Mouse (Mus musculus) MEL (cell line): ENCODE results near the gene Mast3. TPM values are rescaled to one million over a fixed set of nuclear protein-coding genes. Genes with fewer than 3 reads are reported as not detected.

Experiments used
- DNase-seq: peaks from one replicate; pipeline ENCODE4 v3.0.0; 2011; ENCODE audit warnings: low read depth, low spot score
- H3K27ac ChIP-seq: 2 replicates; pipeline ENCODE4 v1.5.1; 2012; ENCODE audit warnings: low read depth, mild to moderate bottlenecking, control low read depth, low read length, moderate library complexity; ENCODE audit not compliant: control insufficient read depth
- H3K27me3 ChIP-seq, 2 experiments: fragments of 150-350 bp in 1 of 2; sonication (generic) in 1 of 2; 2 replicates each; pipeline ENCODE4 v1.6.1; 2012; ENCODE audit warnings: low read length in 2 of 2, mild to moderate bottlenecking in 2 of 2, improper control_type of control experiment in 1 of 2, moderate library complexity in 1 of 2; ENCODE audit not compliant: insufficient read depth in 2 of 2, control insufficient read depth in 1 of 2
- H3K36me3 ChIP-seq, 2 experiments: 2 replicates each; pipeline ENCODE4 v1.6.1; 2012 to 2014; ENCODE audit warnings: low read length in 2 of 2, improper control_type of control experiment in 1 of 2, inconsistent platforms in 1 of 2, mild to moderate bottlenecking in 1 of 2; ENCODE audit not compliant: insufficient read depth in 2 of 2, control insufficient read depth in 1 of 2
- H3K4me1 ChIP-seq, 2 experiments: fragments of 150-350 bp in 1 of 2; sonication (generic) in 1 of 2; 2 replicates each; pipeline ENCODE4 v1.6.1; 2012; ENCODE audit warnings: low read length in 2 of 2, improper control_type of control experiment in 1 of 2, mild to moderate bottlenecking in 1 of 2; ENCODE audit not compliant: insufficient read depth in 2 of 2, control insufficient read depth in 1 of 2
- H3K4me3 ChIP-seq, 2 experiments: fragments of 150-350 bp in 1 of 2; sonication (generic) in 1 of 2; 2 replicates each; pipeline ENCODE4 v1.5.1; 2012; ENCODE audit warnings: low read depth in 2 of 2, low read length in 2 of 2, mild to moderate bottlenecking in 2 of 2, moderate library complexity in 2 of 2, control low read depth in 1 of 2, improper control_type of control experiment in 1 of 2; ENCODE audit not compliant: control insufficient read depth in 1 of 2, insufficient read depth in 1 of 2
- H3K79me2 ChIP-seq: 2 replicates; pipeline ENCODE4 v1.6.1; 2012; ENCODE audit warnings: mild to moderate bottlenecking, low read length, moderate library complexity; ENCODE audit not compliant: control insufficient read depth, poor library complexity, insufficient read depth
- H3K9ac ChIP-seq: 2 replicates; pipeline ENCODE4 v1.6.1; 2012; ENCODE audit warnings: low read depth, mild to moderate bottlenecking, control low read depth, low read length, moderate library complexity; ENCODE audit not compliant: control insufficient read depth, poor library complexity, severe bottlenecking
- H3K9me3 ChIP-seq: fragments of 150-350 bp; sonication (generic); replicated peaks from 2 replicates; pipeline ENCODE4 v1.6.1; 2012; ENCODE audit warnings: mild to moderate bottlenecking, low read length, improper control_type of control experiment, moderate library complexity; ENCODE audit not compliant: insufficient read depth
- BHLHE40 ChIP-seq: IDR thresholded peaks from 2 replicates; pipeline ENCODE4 v1.6.1; 2012; ENCODE audit warnings: low read depth, mild to moderate bottlenecking, inconsistent platforms, low read length, improper control_type of control experiment, borderline replicate concordance
- CHD2 ChIP-seq: IDR thresholded peaks from 2 replicates; pipeline ENCODE4 v1.6.1; 2011; ENCODE audit warnings: low read length, improper control_type of control experiment
- CTCF ChIP-seq, 3 experiments: IDR thresholded peaks in 2 of 3; conservative IDR thresholded peaks in 1 of 3; 2 replicates each; pipeline ENCODE4 v1.5.1; 2011 to 2012; ENCODE audit warnings: low read length in 3 of 3, low read depth in 2 of 3, mild to moderate bottlenecking in 2 of 3, improper control_type of control experiment in 1 of 3, inconsistent platforms in 1 of 3, mixed read lengths in 1 of 3, moderate library complexity in 1 of 3; ENCODE audit not compliant: control insufficient read depth in 1 of 3, insufficient read depth in 1 of 3, poor library complexity in 1 of 3, severe bottlenecking in 1 of 3
- E2F4 ChIP-seq: IDR thresholded peaks from 2 replicates; pipeline ENCODE4 v1.6.1; 2011; ENCODE audit warnings: low read depth, low read length, improper control_type of control experiment, borderline replicate concordance
- EP300 ChIP-seq, 2 experiments: IDR thresholded peaks; 2 replicates each; pipeline ENCODE4 v1.6.1; 2011; ENCODE audit warnings: improper control_type of control experiment in 2 of 2, low read length in 2 of 2, low read depth in 1 of 2, mild to moderate bottlenecking in 1 of 2
- ETS1 ChIP-seq: IDR thresholded peaks from 2 replicates; pipeline ENCODE4 v1.6.1; 2012; ENCODE audit warnings: low read depth, mild to moderate bottlenecking, inconsistent platforms, low read length, improper control_type of control experiment, moderate library complexity
- GABPA ChIP-seq: IDR thresholded peaks from 2 replicates; pipeline ENCODE4 v1.6.1; 2012; ENCODE audit warnings: low read depth, mild to moderate bottlenecking, inconsistent platforms, low read length, improper control_type of control experiment, moderate library complexity
- HCFC1 ChIP-seq: IDR thresholded peaks from 2 replicates; pipeline ENCODE4 v1.6.1; 2012; ENCODE audit warnings: low read depth, mild to moderate bottlenecking, inconsistent platforms, low read length, improper control_type of control experiment, moderate library complexity
- JUND ChIP-seq: IDR thresholded peaks from 2 replicates; pipeline ENCODE4 v1.6.1; 2011; ENCODE audit warnings: low read depth, mild to moderate bottlenecking, improper control_type of control experiment, low read length
- KAT2A ChIP-seq: conservative IDR thresholded peaks from 2 replicates; pipeline ENCODE4 v1.6.1; 2012; ENCODE audit warnings: low read depth, low read length, improper control_type of control experiment, inconsistent platforms
- MAX ChIP-seq: IDR thresholded peaks from 2 replicates; pipeline ENCODE4 v1.6.1; 2011; ENCODE audit warnings: low read length, improper control_type of control experiment
- MAZ ChIP-seq: IDR thresholded peaks from 2 replicates; pipeline ENCODE4 v1.6.1; 2012; ENCODE audit warnings: low read depth, mild to moderate bottlenecking, inconsistent platforms, low read length, improper control_type of control experiment
- MEF2A ChIP-seq: IDR thresholded peaks from 2 replicates; pipeline ENCODE4 v1.6.1; 2014; ENCODE audit warnings: low read depth, mild to moderate bottlenecking, inconsistent platforms, low read length, improper control_type of control experiment; ENCODE audit not compliant: poor library complexity, insufficient replicate concordance, severe bottlenecking; ENCODE audit errors: extremely low read depth
- MXI1 ChIP-seq: IDR thresholded peaks from 2 replicates; pipeline ENCODE4 v1.6.1; 2011; ENCODE audit warnings: mild to moderate bottlenecking, low read depth, low read length, improper control_type of control experiment
- MYC ChIP-seq: IDR thresholded peaks from 2 replicates; pipeline ENCODE4 v1.6.1; 2011; ENCODE audit warnings: low read depth, mild to moderate bottlenecking, low read length, improper control_type of control experiment, moderate library complexity
- NELFE ChIP-seq: IDR thresholded peaks from 2 replicates; pipeline ENCODE4 v1.6.1; 2011; ENCODE audit warnings: low read depth, low read length, improper control_type of control experiment
- POLR2A ChIP-seq, 2 experiments: IDR thresholded peaks; 2 replicates each; pipeline ENCODE4 v1.6.1; 2011 to 2012; ENCODE audit warnings: low read length in 2 of 2, mild to moderate bottlenecking in 2 of 2, control low read depth in 1 of 2, improper control_type of control experiment in 1 of 2, low read depth in 1 of 2, moderate library complexity in 1 of 2; ENCODE audit not compliant: control insufficient read depth in 1 of 2, insufficient read depth in 1 of 2, poor library complexity in 1 of 2
- RCOR1 ChIP-seq: IDR thresholded peaks from 2 replicates; pipeline ENCODE4 v1.6.1; 2012; ENCODE audit warnings: low read depth, mild to moderate bottlenecking, inconsistent platforms, low read length, improper control_type of control experiment
- SIN3A ChIP-seq: IDR thresholded peaks from 2 replicates; pipeline ENCODE4 v1.6.1; 2012; ENCODE audit warnings: low read length, improper control_type of control experiment, inconsistent platforms
- TAL1 ChIP-seq: IDR thresholded peaks from 2 replicates; pipeline ENCODE4 v1.6.1; 2012; ENCODE audit warnings: mild to moderate bottlenecking, inconsistent platforms, low read length, moderate library complexity, mixed read lengths
- TBP ChIP-seq: IDR thresholded peaks from 2 replicates; pipeline ENCODE4 v1.8.0; 2011; ENCODE audit warnings: low read depth, low read length, improper control_type of control experiment
- TCF12 ChIP-seq: IDR thresholded peaks from 2 replicates; pipeline ENCODE4 v1.6.1; 2014; ENCODE audit warnings: low read depth, mild to moderate bottlenecking, inconsistent platforms, low read length, improper control_type of control experiment, moderate library complexity
- UBTF ChIP-seq: IDR thresholded peaks from 2 replicates; pipeline ENCODE4 v1.6.1; 2012; ENCODE audit warnings: low read depth, mild to moderate bottlenecking, inconsistent platforms, low read length, improper control_type of control experiment, moderate library complexity, borderline replicate concordance; ENCODE audit not compliant: insufficient read depth
- USF1 ChIP-seq: IDR thresholded peaks from 2 replicates; pipeline ENCODE4 v1.6.1; 2014; ENCODE audit warnings: low read depth, mild to moderate bottlenecking, inconsistent platforms, low read length, improper control_type of control experiment, moderate library complexity
- ZKSCAN1 ChIP-seq: IDR thresholded peaks from 2 replicates; pipeline ENCODE4 v1.6.1; 2012; ENCODE audit warnings: low read depth, mild to moderate bottlenecking, inconsistent platforms, low read length, improper control_type of control experiment, moderate library complexity
- ZNF384 ChIP-seq: IDR thresholded peaks from 2 replicates; pipeline ENCODE4 v1.6.1; 2012; ENCODE audit warnings: low read depth, mild to moderate bottlenecking, inconsistent platforms, low read length, improper control_type of control experiment
- polyA plus RNA-seq, 2 experiments: library from polyadenylated mRNA; stranded (reverse) in 1 of 2; unstranded in 1 of 2; fragments of >175 nt in 1 of 2; fragments of >200 nt in 1 of 2; gene quantifications; 2 replicates each; pipeline versions ENCODE4 v1.2.1 to v1.2.4; 2012; ENCODE audit warnings: low replicate concordance in 2 of 2, low read depth in 1 of 2; ENCODE audit not compliant: insufficient read length in 2 of 2, insufficient read depth in 1 of 2, missing spikeins in 1 of 2
- total RNA-seq: library from RNA; depleted of rRNA; stranded (reverse); fragments of 300-350 nt; gene quantifications from 2 replicates; pipeline ENCODE4 v1.2.3, GENCODE M21; 2012

Mast3 gene
- total and polyA plus RNA-seq, 3 experiments: 13.5 to 54.7 TPM; not detected in 1

GRCm38 (mm10) chr8:70806541-70806940, 1.7 kb upstream of the Mast3 start:
- H3K4me1 ChIP-seq: peaks cover 0 to 16% of the 10 kb centered on the region in 2 experiments; a peak in 3 of 4 replicates
- peaks cover 0 to 6% of the 10 kb centered on the region in 2 experiments; a peak in 1 of 4 replicates for H3K36me3 ChIP-seq
- H3K4me3 ChIP-seq: no peak overlapping the region
- H3K27ac ChIP-seq: no peak overlapping the region
- H3K9me3 ChIP-seq: no peaks in the 10 kb centered on the region
- no peaks in the 10 kb centered on the region for H3K27me3 ChIP-seq
- no peak for DNase-seq
- no peak overlapping the region for H3K9ac ChIP-seq
- H3K79me2 ChIP-seq: no peaks in the 10 kb centered on the region; the same call in 1 of the 2 replicates
- TF ChIP-seq E2F4 (no peak), CHD2 (no peak), ETS1 (no peak), TAL1 (no peak), RCOR1 (no peak), TCF12 (no peak), NELFE (no peak), JUND (no peak), KAT2A (no peak), MYC (no peak), ZNF384 (no peak), BHLHE40 (no peak), HCFC1 (no peak), EP300 (IDR thresholded peaks at IDR 0.05; ENCODE audit: low read depth in 1 of 2, low read length in 2 of 2) (no peak), CTCF (IDR thresholded peaks at IDR 0.05 in 2 of 3, conservative IDR thresholded peaks at IDR 0.05 in 1 of 3; ENCODE audit: control insufficient read depth in 1 of 3, insufficient read depth in 1 of 3, low read depth in 2 of 3, low read length in 3 of 3, poor library complexity in 1 of 3, severe bottlenecking in 1 of 3) (no peak), POLR2A (IDR thresholded peaks at IDR 0.05; ENCODE audit: control insufficient read depth in 1 of 2, insufficient read depth in 1 of 2, low read depth in 1 of 2, low read length in 2 of 2, poor library complexity in 1 of 2) (no peak), MAZ (no peak), MEF2A (no peak), TBP (no peak), USF1 (no peak)

- DNase-seq: peak; percentile 79
- Histone ChIP-seq H3K36me3 (peaks cover 0 to 6% of the 10 kb centered on the region in 2 experiments; a peak in 1 of 4 replicates), H3K27ac (peak overlapping the region; percentile 53), H3K4me1 (peaks cover 0 to 16% of the 10 kb centered on the region in 2 experiments; a peak in 3 of 4 replicates), H3K9ac (peak overlapping the region; percentile 60), H3K9me3 (no peaks in the 10 kb centered on the region), H3K27me3 (no peaks in the 10 kb centered on the region), H3K4me3 (peak overlapping the region; percentile 64 to 78), H3K79me2 (no peaks in the 10 kb centered on the region; the same call in 1 of the 2 replicates)
- TF ChIP-seq MYC (no peak), UBTF (no peak), TBP (peak; percentile 27; the same call in 1 of the 2 replicates), POLR2A (IDR thresholded peaks at IDR 0.05; ENCODE audit: control insufficient read depth in 1 of 2, insufficient read depth in 1 of 2, low read depth in 1 of 2, low read length in 2 of 2, poor library complexity in 1 of 2) (0 out of 4 replicates have a peak, but pooled peaks of 1 of the 2 experiments have one; percentile 10), MAX (peak; percentile 60; the same call in 1 of the 2 replicates), MAZ (peak; percentile 74), HCFC1 (0 out of 2 replicates have a peak, but pooled peaks have one; percentile 22), ETS1 (peak; percentile 39; the same call in 1 of the 2 replicates), E2F4 (0 out of 2 replicates have a peak, but pooled peaks have one; percentile 20), MXI1 (peak; percentile 81), ZKSCAN1 (no peak), GABPA (no peak), BHLHE40 (no peak), SIN3A (peak; percentile 76; the same call in 1 of the 2 replicates)
Observed at GRCm38 (mm10) chr8:70803761-70804480, 933 bp downstream of the Mast3 start.
